ENCODE assay signal across 9 mouse cellular contexts in the genomic region with DNA sequence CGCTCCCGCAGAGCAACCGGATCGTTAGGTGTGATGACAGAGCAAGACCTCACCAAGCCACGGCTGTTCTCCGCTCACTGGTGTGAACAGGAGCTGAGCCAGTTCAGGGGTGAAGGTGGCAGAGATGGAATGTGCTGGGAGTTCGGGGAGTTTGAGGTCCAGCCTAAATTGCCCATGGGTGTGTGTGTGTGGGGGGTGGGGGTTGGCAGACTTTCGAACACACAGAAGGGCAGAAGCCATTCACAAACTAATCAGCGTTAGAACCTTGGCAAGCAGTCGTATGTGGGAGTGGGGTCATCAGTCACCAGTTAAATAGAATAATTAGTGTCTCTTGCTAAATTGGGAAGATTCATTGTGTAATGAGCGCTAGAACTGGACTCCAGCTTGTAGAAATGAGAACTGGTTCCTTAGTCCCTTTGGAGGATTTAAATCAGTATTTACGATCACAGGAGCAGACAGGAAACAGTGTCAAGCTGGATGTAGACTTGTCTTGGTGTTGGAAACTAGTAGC. TPM values are rescaled to one million over a fixed set of nuclear protein-coding genes. Genes with fewer than 3 reads are reported as not detected.
DNase-seq lines count a peak whose midpoint lies in the region; ATAC-seq lines count a peak whose summit lies in the region.
"Had no signal": no experiment of that assay in that cellular context is flagged by ENCODE, and none has a peak within 500 bp of the region (broad histone marks: within the 10 kb centered on the region; RNA-seq: fewer than 3 reads in every experiment).

No protein-coding gene starts in this region.

- H3K27ac ChIP-seq in kidney, embryonic 15.5 days = peak overlapping the region; percentile 72
- H3K27ac ChIP-seq: forebrain, embryonic 10.5 days had no signal

- peaks cover 8% of the 10 kb centered on the region; the same call in 1 of the 2 replicates for H3K36me3 ChIP-seq in kidney, embryonic 15.5 days

- intact Hi-C loops in left cerebral cortex, postnatal 4 days (cut with DNase I) = no loop called here

- H3K4me2 ChIP-seq in kidney, embryonic 15.5 days = peak overlapping the region; percentile 36
- H3K4me2 ChIP-seq: limb, embryonic 12.5 days had no signal

- H3K27me3 ChIP-seq in kidney, embryonic 15.5 days = no peaks in the 10 kb centered on the region
- H3K27me3 ChIP-seq: limb, embryonic 12.5 days had no signal

- peaks cover 38% of the 10 kb centered on the region for H3K4me1 ChIP-seq in kidney, embryonic 15.5 days

- no peaks in the 10 kb centered on the region for H3K9me3 ChIP-seq in kidney, embryonic 15.5 days (replicated peaks)
- H3K9me3 ChIP-seq: forebrain, embryonic 10.5 days; limb, embryonic 12.5 days had no signal

- DNase-seq in left cerebral cortex, postnatal 4 days = peak; percentile 27
- no peak for DNase-seq in left cerebral cortex, adult 18-20 months (ENCODE audit: low spot score in 2 of 2)
- DNase-seq in fat pad, adult 2 months (ENCODE audit: extremely low read depth, low read depth, low spot score) = peak; percentile 78
- DNase-seq in frontal cortex, postnatal 36 days (ENCODE audit: low spot score in 2 of 2) = no peak

- peak; percentile 55 for ATAC-seq in kidney, embryonic 15.5 days (replicated peaks; ENCODE audit: low FRiP score)
- peak; percentile 22 for ATAC-seq in monocyte, adult 5-6 weeks (replicated peaks; ENCODE audit: insufficient number of reproducible peaks, low FRiP score, low TSS enrichment, poor library complexity, severe bottlenecking)
- ATAC-seq in CD4-positive, CD25-positive, alpha-beta regulatory T cell, adult 4 months = no peak

- H3K9ac ChIP-seq in kidney, embryonic 15.5 days = no peak overlapping the region
- H3K9ac ChIP-seq: limb, embryonic 12.5 days had no signal

- no peak overlapping the region for H3K4me3 ChIP-seq in kidney, embryonic 15.5 days (replicated peaks)
- H3K4me3 ChIP-seq: forebrain, embryonic 10.5 days; limb, embryonic 12.5 days had no signal

- 24% methylated on average over 12 of the region's 12 CpGs for WGBS in kidney, embryonic 15.5 days

RNA-seq across cellular contexts. Expression of a gene that starts 50.9 kb away (rescaled TPM):
- 10 to 100 TPM; 52.7 to 58.4 TPM for total RNA-seq in left cerebral cortex, postnatal 4 days (2021)
- total RNA-seq in left cerebral cortex, adult 18-20 months (2021) = 10 to 100 TPM; 56.5 to 62.9 TPM
- polyA plus RNA-seq in kidney, embryonic 15.5 days (2015; fragmentation: Nextera tagmentation; extraction: Ambion mirVana) = 35.3 and 37.2 TPM in 2 replicates
- 110 to 154 TPM (median 150 TPM) in 3 replicates for total RNA-seq in monocyte, adult 5-6 weeks (2017)
- 10 to 100 TPM; 15.8 to 18.2 TPM for polyA plus RNA-seq in CD4-positive, CD25-positive, alpha-beta regulatory T cell, adult 4 months (2017; shearing (Covaris generic))

Comparison
In these comparisons a context has a peak if more than half of its experiments do, and no peak if none do; other contexts are left out.
1. DNase-seq: peak in left cerebral cortex, postnatal 4 days (single experiment) and fat pad, adult 2 months (single experiment); none in left cerebral cortex, adult 18-20 months (0 of 2) and frontal cortex, postnatal 36 days (0 of 2).